In the genomic region with DNA sequence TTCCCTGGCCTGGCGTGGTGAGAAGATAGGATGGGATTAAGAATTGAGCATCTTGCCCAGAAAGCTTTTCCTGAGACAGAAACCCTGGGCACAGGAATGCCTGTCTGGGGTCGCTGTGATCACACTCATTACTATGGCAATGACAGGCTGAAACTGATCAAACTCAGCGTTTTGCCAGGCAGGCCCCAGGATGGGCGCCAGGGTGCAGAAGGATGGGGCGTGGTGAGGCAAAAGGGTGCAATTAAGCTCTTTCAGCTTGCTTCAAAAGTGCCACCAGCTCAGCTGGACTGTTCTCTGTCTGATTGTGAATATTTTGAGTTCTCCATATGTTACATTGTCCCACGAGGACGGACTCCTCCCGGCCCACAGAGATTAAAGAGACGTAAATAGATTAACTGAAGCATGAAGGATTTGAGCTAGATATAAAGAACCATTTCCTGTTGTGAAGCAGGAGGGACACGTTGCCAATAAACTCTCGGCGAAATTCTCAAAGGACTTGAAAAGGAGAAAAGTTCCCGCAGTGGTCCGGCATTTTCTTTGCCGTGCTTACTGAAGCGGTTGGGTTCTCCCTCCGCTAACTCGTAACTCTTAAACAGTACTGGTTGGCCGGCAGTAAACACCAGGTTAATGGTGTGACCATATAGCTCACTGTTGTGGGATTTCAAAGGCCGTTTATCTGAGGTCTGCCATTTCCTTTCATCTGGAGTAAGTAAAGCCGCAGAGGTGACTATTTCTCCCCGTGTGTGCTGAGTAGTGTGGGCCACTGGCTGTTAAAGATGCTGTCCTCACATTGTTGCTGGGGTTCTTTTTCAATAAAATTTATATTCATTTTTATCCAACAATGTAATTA, we compare ENCODE assay signal across 10 mouse cellular contexts. TPM values are rescaled to one million over a fixed set of nuclear protein-coding genes. Genes with fewer than 3 reads are reported as not detected.
DNase-seq lines count a peak whose midpoint lies in the region; ATAC-seq and TF ChIP-seq lines count a peak whose summit lies in the region.
"Had no signal": no experiment of that assay in that cellular context is flagged by ENCODE, and none has a peak within 500 bp of the region (broad histone marks: within the 10 kb centered on the region; RNA-seq: fewer than 3 reads in every experiment).

No protein-coding gene starts in this region.

- no peak for ATAC-seq in embryonic facial prominence, embryonic 13.5 days (ENCODE audit: insufficient number of reproducible peaks, insufficient read depth, low FRiP score, low TSS enrichment, low read depth)
- ATAC-seq in intestine, embryonic 15.5 days: no peak
- ATAC-seq in neural tube, embryonic 13.5 days (ENCODE audit: low read depth): peak; percentile 29; the same call in 1 of the 2 replicates
- ATAC-seq in monocyte, adult 5-6 weeks (replicated peaks; ENCODE audit: insufficient number of reproducible peaks, low FRiP score, low TSS enrichment, poor library complexity, severe bottlenecking): no peak

- no peaks in the 10 kb centered on the region for H3K9me3 ChIP-seq in embryonic facial prominence, embryonic 13.5 days
- no peaks in the 10 kb centered on the region for H3K9me3 ChIP-seq in intestine, embryonic 15.5 days
- no peaks in the 10 kb centered on the region for H3K9me3 ChIP-seq in neural tube, embryonic 13.5 days

- no peak for TF ChIP-seq CTCF in left cerebral cortex, adult 2 months (IDR thresholded peaks at IDR 0.05)

- no peak for DNase-seq in left cerebral cortex, adult 2 months (ENCODE audit: extremely low spot score in 1 of 2, low spot score in 2 of 2)
- DNase-seq in left cerebral cortex, adult 8-10 months (ENCODE audit: low spot score in 2 of 2): no peak
- no peak for DNase-seq in urinary bladder, postnatal 25 days (ENCODE audit: low spot score)
- DNase-seq in adrenal gland, postnatal 4 days (ENCODE audit: low spot score in 2 of 2): no peak

- WGBS in embryonic facial prominence, embryonic 13.5 days: 39% methylated on average over 22 of the region's 22 CpGs
- WGBS in intestine, embryonic 15.5 days: 37% methylated on average over 22 of the region's 22 CpGs
- 3% methylated on average over 22 of the region's 22 CpGs for WGBS in neural tube, embryonic 13.5 days

- H3K9ac ChIP-seq in embryonic facial prominence, embryonic 13.5 days: no peak overlapping the region
- H3K9ac ChIP-seq in intestine, embryonic 15.5 days: no peak overlapping the region
- peak overlapping the region; percentile 75 for H3K9ac ChIP-seq in neural tube, embryonic 13.5 days

- H3K36me3 ChIP-seq in embryonic facial prominence, embryonic 13.5 days: no peaks in the 10 kb centered on the region
- no peaks in the 10 kb centered on the region for H3K36me3 ChIP-seq in intestine, embryonic 15.5 days
- no peaks in the 10 kb centered on the region for H3K36me3 ChIP-seq in neural tube, embryonic 13.5 days

- peak overlapping the region; percentile 36; the same call in 1 of the 2 replicates for H3K4me3 ChIP-seq in left cerebral cortex, adult 2 months
- H3K4me3 ChIP-seq in embryonic facial prominence, embryonic 13.5 days: no peak overlapping the region
- no peak overlapping the region for H3K4me3 ChIP-seq in intestine, embryonic 15.5 days (replicated peaks)
- H3K4me3 ChIP-seq in neural tube, embryonic 13.5 days: peak overlapping the region; percentile 38

- H3K4me2 ChIP-seq in embryonic facial prominence, embryonic 13.5 days: peak overlapping the region; percentile 66
- peak overlapping the region; percentile 65 for H3K4me2 ChIP-seq in intestine, embryonic 15.5 days (replicated peaks)
- peak overlapping the region; percentile 65 for H3K4me2 ChIP-seq in neural tube, embryonic 13.5 days

- peaks cover 18% of the 10 kb centered on the region for H3K4me1 ChIP-seq in embryonic facial prominence, embryonic 13.5 days
- H3K4me1 ChIP-seq in intestine, embryonic 15.5 days (replicated peaks): 0 out of 2 replicates have a peak, but pooled peaks cover 5% of the 10 kb centered on the region
- peaks cover 38% of the 10 kb centered on the region for H3K4me1 ChIP-seq in neural tube, embryonic 13.5 days (replicated peaks)

- peaks cover 39% of the 10 kb centered on the region for H3K27me3 ChIP-seq in embryonic facial prominence, embryonic 13.5 days
- peaks cover 19% of the 10 kb centered on the region for H3K27me3 ChIP-seq in intestine, embryonic 15.5 days (replicated peaks)
- H3K27me3 ChIP-seq in neural tube, embryonic 13.5 days: peaks cover 14% of the 10 kb centered on the region

- intact Hi-C loops in left cerebral cortex, adult 2 months (cut with DNase I): loop anchor here (1.0 to 10.0 kb wide), 4 partner anchors 142 to 1363 kb away; no protein-coding TSS in a partner anchor

- H3K27ac ChIP-seq in left cerebral cortex, adult 2 months: no peak overlapping the region
- H3K27ac ChIP-seq in embryonic facial prominence, embryonic 13.5 days: no peak overlapping the region
- H3K27ac ChIP-seq in intestine, embryonic 15.5 days: no peak overlapping the region
- peak overlapping the region; percentile 93 for H3K27ac ChIP-seq in neural tube, embryonic 13.5 days (replicated peaks)

RNA-seq across cellular contexts. Expression of a gene that starts 40.1 kb away (rescaled TPM):
- 1 to 10 TPM; 2.0 to 2.1 TPM for total RNA-seq in left cerebral cortex, adult 2 months (2021)
- 1 to 10 TPM; 1.7 to 5.1 (median 2.1) TPM for total RNA-seq in left cerebral cortex, adult 8-10 months (2022)
- 0.13 and 0.19 TPM in 2 replicates for polyA plus RNA-seq in embryonic facial prominence, embryonic 13.5 days (2015; fragmentation: Nextera tagmentation; extraction: Ambion mirVana)
- polyA plus RNA-seq in intestine, embryonic 15.5 days (2015; fragmentation: Nextera tagmentation; extraction: Ambion mirVana): 0.03 and 0.14 TPM in 2 replicates
- polyA plus RNA-seq in neural tube, embryonic 13.5 days (2015; fragmentation: Nextera tagmentation; extraction: Ambion mirVana): 0.36 and 0.51 TPM in 2 replicates
- total RNA-seq in monocyte, adult 5-6 weeks (2017): not detected in 3 replicates
- total RNA-seq in adrenal gland, postnatal 4 days (2021): 1 to 10 TPM; 1.6 to 4.0 TPM
- total RNA-seq: neutrophil, adult 5-6 weeks had no signal
- polyA plus RNA-seq: Patski had no signal

Comparison
In these comparisons a context has a peak if more than half of its experiments do, and no peak if none do; other contexts are left out.
1. H3K4me3 ChIP-seq: peak in left cerebral cortex, adult 2 months (single experiment) and neural tube, embryonic 13.5 days (single experiment); none in embryonic facial prominence, embryonic 13.5 days (single experiment) and intestine, embryonic 15.5 days (single experiment).
2. Peak in every context shown above with its lines, with median percentiles within 50 percentile points of each other: H3K4me2 ChIP-seq.